In genomic region chr8:88529798-88530197, GRCm38 (mm10) we compare ENCODE assay signal across 29 mouse cellular contexts. TPM values are rescaled to one million over a fixed set of nuclear protein-coding genes. Genes with fewer than 3 reads are reported as not detected.
DNase-seq lines count a peak whose midpoint lies in the region; ATAC-seq and TF ChIP-seq lines count a peak whose summit lies in the region.
"Had no signal": no experiment of that assay in that cellular context is flagged by ENCODE, and none has a peak within 500 bp of the region (broad histone marks: within the 10 kb centered on the region; RNA-seq: fewer than 3 reads in every experiment).

No protein-coding gene starts in this region.

- H3K36me3 ChIP-seq in hindbrain, postnatal 0 days (ENCODE audit: insufficient read depth, low read length), result no peaks in the 10 kb centered on the region
- H3K36me3 ChIP-seq in hindbrain, embryonic 14.5 days (replicated peaks; ENCODE audit: control insufficient read depth, insufficient read depth), result no peaks in the 10 kb centered on the region
- H3K36me3 ChIP-seq in lung, postnatal 0 days (ENCODE audit: insufficient read depth, low read length), result peaks cover 4% of the 10 kb centered on the region; the same call in 1 of the 2 replicates
- H3K36me3 ChIP-seq: liver, embryonic 15.5 days; neural tube, embryonic 13.5 days had no signal

- TF ChIP-seq EP300 in lung, postnatal 0 days (IDR thresholded peaks at IDR 0.05), result no peak

- TF ChIP-seq CTCF in hindbrain, postnatal 0 days (IDR thresholded peaks at IDR 0.05; ENCODE audit: low read depth), result peak; percentile 35
- peak; percentile 56 for TF ChIP-seq CTCF in lung, postnatal 0 days (IDR thresholded peaks at IDR 0.05)

- H3K9ac ChIP-seq in hindbrain, postnatal 0 days (replicated peaks; ENCODE audit: low read length), result no peak overlapping the region
- no peak overlapping the region for H3K9ac ChIP-seq in hindbrain, embryonic 14.5 days
- no peak overlapping the region for H3K9ac ChIP-seq in lung, postnatal 0 days (replicated peaks; ENCODE audit: low read depth)
- H3K9ac ChIP-seq: embryonic facial prominence, embryonic 12.5 days; forebrain, embryonic 13.5 days; hindbrain, embryonic 13.5 days; liver, embryonic 15.5 days; neural tube, embryonic 13.5 days had no signal

- H3K27me3 ChIP-seq in hindbrain, postnatal 0 days (ENCODE audit: insufficient read depth, low read length), result no peaks in the 10 kb centered on the region
- no peaks in the 10 kb centered on the region for H3K27me3 ChIP-seq in hindbrain, embryonic 14.5 days (ENCODE audit: control insufficient read depth, insufficient read depth, low read length)
- no peaks in the 10 kb centered on the region for H3K27me3 ChIP-seq in lung, postnatal 0 days (replicated peaks; ENCODE audit: insufficient read depth, low read length)
- H3K27me3 ChIP-seq: embryonic facial prominence, embryonic 12.5 days; forebrain, embryonic 13.5 days; hindbrain, embryonic 13.5 days; neural tube, embryonic 13.5 days had no signal

- H3K4me2 ChIP-seq in hindbrain, postnatal 0 days (ENCODE audit: low read depth, low read length), result no peak overlapping the region
- H3K4me2 ChIP-seq in hindbrain, embryonic 14.5 days (replicated peaks), result no peak overlapping the region
- no peak overlapping the region for H3K4me2 ChIP-seq in lung, postnatal 0 days (replicated peaks; ENCODE audit: low read depth, low read length)
- H3K4me2 ChIP-seq: embryonic facial prominence, embryonic 12.5 days; forebrain, embryonic 13.5 days; hindbrain, embryonic 13.5 days; liver, embryonic 15.5 days; neural tube, embryonic 13.5 days had no signal

- DNase-seq in CD4-positive, CD25-positive, alpha-beta regulatory T cell, adult 2 months (ENCODE audit: low read depth, low spot score), result peak; percentile 7
- DNase-seq in hindbrain, postnatal 0 days (ENCODE audit: low spot score), result no peak
- no peak for DNase-seq in hindbrain, embryonic 14.5 days (ENCODE audit: low spot score)
- no peak for DNase-seq in lung, postnatal 0 days (ENCODE audit: low spot score)
- DNase-seq in lung, postnatal 4 days, result no peak
- DNase-seq in right cerebral cortex, postnatal 25 days, result no peak
- DNase-seq: adrenal gland, postnatal 36 days; cerebellum, adult 11 months; cerebellum, postnatal 14 days; gastrocnemius, postnatal 10 days; heart, adult 11 months; heart, postnatal 36 days; kidney, adult 9 months; kidney, postnatal 36 days; liver; lung, postnatal 10 days; midbrain, embryonic 14.5 days; retina, postnatal 1 day; thymus, adult 18-20 months; thymus, postnatal 36 days had no signal

- WGBS in hindbrain, postnatal 0 days, result 85% methylated on average over 4 of the region's 4 CpGs
- WGBS in hindbrain, embryonic 14.5 days, result 87% methylated on average over 4 of the region's 4 CpGs
- 84% methylated on average over 4 of the region's 4 CpGs for WGBS in lung, postnatal 0 days

- no peaks in the 10 kb centered on the region for H3K9me3 ChIP-seq in hindbrain, postnatal 0 days (ENCODE audit: low read length)
- H3K9me3 ChIP-seq in hindbrain, embryonic 14.5 days (ENCODE audit: control insufficient read depth, low read length), result no peaks in the 10 kb centered on the region
- no peaks in the 10 kb centered on the region for H3K9me3 ChIP-seq in lung, postnatal 0 days (ENCODE audit: low read length)
- H3K9me3 ChIP-seq: embryonic facial prominence, embryonic 12.5 days; forebrain, embryonic 13.5 days; hindbrain, embryonic 13.5 days; limb, embryonic 10.5 days; liver, embryonic 15.5 days; megakaryocyte, embryonic 14.5 days; neural tube, embryonic 13.5 days had no signal

- no peak overlapping the region for H3K27ac ChIP-seq in hindbrain, postnatal 0 days
- no peak overlapping the region for H3K27ac ChIP-seq in hindbrain, embryonic 14.5 days
- H3K27ac ChIP-seq in lung, postnatal 0 days (ENCODE audit: low read length), result no peak overlapping the region
- H3K27ac ChIP-seq: embryonic facial prominence, embryonic 12.5 days; forebrain, embryonic 13.5 days; hindbrain, embryonic 13.5 days; limb, embryonic 10.5 days; liver, embryonic 15.5 days; neural tube, embryonic 13.5 days had no signal

- H3K4me3 ChIP-seq in hindbrain, postnatal 0 days (ENCODE audit: low read length), result no peak overlapping the region
- H3K4me3 ChIP-seq in hindbrain, embryonic 14.5 days (replicated peaks; ENCODE audit: low read length), result no peak overlapping the region
- no peak overlapping the region for H3K4me3 ChIP-seq in lung, postnatal 0 days (ENCODE audit: low read depth, low read length)
- H3K4me3 ChIP-seq: embryonic facial prominence, embryonic 12.5 days; erythroblast, embryonic 14.5 days; forebrain, embryonic 13.5 days; hindbrain, embryonic 13.5 days; limb, embryonic 10.5 days; liver, embryonic 15.5 days; megakaryocyte, embryonic 14.5 days; neural tube, embryonic 13.5 days had no signal

- H3K4me1 ChIP-seq in hindbrain, postnatal 0 days (ENCODE audit: insufficient read depth, low read length), result no peaks in the 10 kb centered on the region
- peaks cover 3% of the 10 kb centered on the region for H3K4me1 ChIP-seq in hindbrain, embryonic 14.5 days (replicated peaks; ENCODE audit: control insufficient read depth, insufficient read depth, low read length)
- peaks cover 7% of the 10 kb centered on the region for H3K4me1 ChIP-seq in lung, postnatal 0 days (ENCODE audit: insufficient read depth, low read depth, low read length)
- H3K4me1 ChIP-seq: liver, embryonic 15.5 days had no signal

- ATAC-seq in CD4-positive, CD25-positive, alpha-beta regulatory T cell, adult 4 months, result no peak
- no peak for ATAC-seq in hindbrain, postnatal 0 days
- ATAC-seq in hindbrain, embryonic 14.5 days (ENCODE audit: low FRiP score), result no peak
- ATAC-seq in lung, postnatal 0 days, result peak; percentile 16; the same call in 1 of the 2 replicates
- ATAC-seq: forebrain, embryonic 13.5 days had no signal

RNA-seq across cellular contexts. Expression of gene Nkd1, which starts 8.6 kb away (rescaled TPM):
- not detected for polyA plus RNA-seq in CD4-positive, CD25-positive, alpha-beta regulatory T cell, adult 4 months (2017; shearing (Covaris generic))
- 53.9 and 74.5 TPM in 2 replicates for total RNA-seq in hindbrain, postnatal 0 days (2014; rRNA removed)
- 51.1 and 52.2 TPM in 2 replicates for polyA plus RNA-seq in hindbrain, postnatal 0 days (2015; fragmentation: Nextera tagmentation; extraction: Ambion mirVana)
- 45.3 and 57.6 TPM in 2 replicates for polyA plus RNA-seq in hindbrain, embryonic 14.5 days (2014; fragmentation: Nextera tagmentation; extraction: Ambion mirVana)
- polyA plus RNA-seq in lung, postnatal 0 days (2015; fragmentation: Nextera tagmentation; extraction: Ambion mirVana), result 113 and 123 TPM in 2 replicates
- polyA plus RNA-seq: erythroblast, embryonic 14.5 days had no signal

Comparison
In these comparisons a context has a peak if more than half of its experiments do, and no peak if none do; other contexts are left out.
1. RNA of gene Nkd1, which starts 8.6 kb away (polyA plus RNA-seq): 113 to 123 TPM in lung, postnatal 0 days, 45.3 to 57.6 TPM in hindbrain, embryonic 14.5 days and 51.1 to 52.2 TPM in hindbrain, postnatal 0 days; not detected in CD4-positive, CD25-positive, alpha-beta regulatory T cell, adult 4 months; every median in the first group is over 10 times any median in the second.